Mouse (Mus musculus) liver, postnatal 0 days (tissue): Measurements from ENCODE around the gene Ttll11.

ENCODE experiments used
- CTCF ChIP-seq: sonication (generic); IDR thresholded peaks from 2 replicates; pipeline ENCODE4 v1.5.1; 2016; ENCODE audit warnings: antibody characterized with exemption, low read depth
- EP300 ChIP-seq: IDR thresholded peaks from 2 replicates; pipeline ENCODE4 v1.6.1; 2016; ENCODE audit warnings: antibody characterized with exemption, low read depth, mild to moderate bottlenecking

DNA sequence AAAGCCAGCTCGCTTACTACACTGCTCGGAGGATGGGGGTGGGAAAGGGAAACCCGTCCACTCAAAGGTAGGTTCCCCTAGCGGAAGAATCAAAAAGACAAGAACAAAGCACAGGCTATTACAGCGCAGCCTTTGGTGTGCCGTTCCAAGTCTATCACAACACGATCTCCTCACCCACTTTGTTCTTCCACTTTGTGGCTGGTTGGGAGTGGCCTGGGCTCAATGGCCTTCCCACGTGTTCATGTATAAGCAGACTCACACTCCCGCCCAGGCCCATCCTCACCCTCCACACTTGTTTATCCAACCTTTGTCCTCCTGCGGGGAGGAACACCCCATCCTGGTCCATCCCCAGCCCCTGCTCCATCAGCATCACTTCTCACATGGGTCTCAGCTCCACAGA, 196.3 kb downstream of the Ttll11 start:
- TF ChIP-seq EP300 (no peak), CTCF (no peak)
